In the genomic region with DNA sequence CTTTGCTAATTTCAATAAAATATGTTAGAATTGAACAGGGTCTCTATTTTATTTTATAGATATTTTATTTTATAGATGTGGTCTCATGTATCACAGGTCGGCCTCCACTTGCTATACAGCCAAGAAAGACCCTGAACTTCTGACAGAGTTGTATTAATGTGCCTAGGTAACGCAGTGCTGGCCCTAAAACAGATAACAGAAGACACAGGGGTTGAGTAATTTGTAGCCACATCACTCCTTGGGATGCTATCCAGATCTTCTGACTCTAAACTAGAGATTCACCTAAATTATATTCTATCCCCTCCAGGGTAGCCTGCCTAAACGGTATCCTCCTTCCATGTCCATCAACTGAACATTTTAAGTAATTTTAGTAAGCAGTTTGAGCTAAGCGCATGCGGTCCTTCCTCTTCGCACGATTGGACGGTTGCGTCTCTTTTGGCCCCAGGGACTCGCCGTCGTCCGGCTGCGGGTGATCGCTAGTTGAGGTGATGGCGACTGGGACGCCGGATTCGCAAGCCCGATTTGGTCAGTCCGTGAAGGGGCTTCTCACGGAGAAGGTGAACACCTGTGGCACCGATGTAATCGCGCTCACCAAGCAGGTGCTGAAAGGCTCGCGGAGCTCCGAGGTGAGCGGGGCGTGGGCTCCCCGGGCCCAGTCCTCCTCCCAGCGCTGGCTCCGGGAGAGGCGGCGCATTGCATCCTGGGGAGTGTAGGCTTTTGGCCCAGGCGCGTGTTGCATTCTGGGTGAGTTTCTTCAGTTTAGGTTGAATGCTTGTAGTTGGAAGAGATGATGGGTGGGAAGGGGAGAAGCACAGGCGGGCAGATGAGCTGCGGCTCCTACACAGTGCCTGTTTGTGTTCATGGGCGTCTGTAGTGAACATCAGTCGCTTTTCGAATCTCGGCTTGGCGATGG, we compare ENCODE assay signal across 1 mouse cellular context.
A peak's percentile ranks its signal among the peaks of the same experiment; 100 is the strongest.
TF ChIP-seq lines count a peak whose summit lies in the region.

A gene (plus strand): TSS at position 447 of the 913 bp plus-strand sequence.

TF ChIP-seq in MEL, 35 proteins besides CTCF, POLR2A, EP300 and RAD21 (continued from another document):
- TF ChIP-seq ETS1 (IDR thresholded peaks at IDR 0.05; ENCODE audit: low read depth, low read length) (0 out of 2 replicates have a peak, but pooled peaks have one; percentile 40), MAFK (IDR thresholded peaks at IDR 0.05; ENCODE audit: borderline replicate concordance, low read depth, low read length) (no peak)
